Mouse (Mus musculus): Measurements from ENCODE around the gene Nrg4. TPM values are rescaled to one million over a fixed set of nuclear protein-coding genes. Genes with fewer than 3 reads are reported as not detected.

Nrg4 gene
- polyA plus RNA-seq, 1 experiment from 2014 or later = 1.0 TPM

DNA sequence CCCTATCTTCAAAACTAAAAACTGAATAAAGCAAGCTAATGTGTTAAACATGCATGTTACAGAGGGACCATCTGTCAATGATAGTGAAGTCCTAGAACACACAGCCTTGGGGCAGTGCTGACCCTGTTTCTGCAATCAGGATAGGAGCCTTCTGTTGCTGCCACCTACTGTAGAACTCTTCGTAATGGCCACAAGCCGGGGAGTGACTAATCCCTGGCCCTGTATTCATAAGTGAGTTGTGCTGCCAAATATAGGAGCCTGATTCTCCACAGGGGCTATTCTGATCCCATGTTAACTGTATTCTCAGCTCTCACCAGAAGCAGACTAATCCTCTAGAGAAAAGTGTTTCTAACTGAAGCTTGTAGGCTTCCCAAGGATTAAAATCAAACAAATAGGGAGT lies 127.3 kb downstream of the Nrg4 start:
- no peaks in the 10 kb centered on the region for H3K4me1 ChIP-seq
- ATAC-seq (ENCODE audit: borderline replicate concordance, extremely low read depth, low FRiP score, low TSS enrichment) = no peak
- no peaks in the 10 kb centered on the region for H3K27me3 ChIP-seq
- no peak overlapping the region for H3K4me2 ChIP-seq
- no peak overlapping the region for H3K4me3 ChIP-seq
- no peak overlapping the region for H3K27ac ChIP-seq
- no peak overlapping the region for H3K9ac ChIP-seq
- H3K36me3 ChIP-seq = peaks cover 10% of the 10 kb centered on the region
- no peaks in the 10 kb centered on the region for H3K9me3 ChIP-seq
- 80% methylated on average over 2 of the region's 2 CpGs for WGBS

DNA sequence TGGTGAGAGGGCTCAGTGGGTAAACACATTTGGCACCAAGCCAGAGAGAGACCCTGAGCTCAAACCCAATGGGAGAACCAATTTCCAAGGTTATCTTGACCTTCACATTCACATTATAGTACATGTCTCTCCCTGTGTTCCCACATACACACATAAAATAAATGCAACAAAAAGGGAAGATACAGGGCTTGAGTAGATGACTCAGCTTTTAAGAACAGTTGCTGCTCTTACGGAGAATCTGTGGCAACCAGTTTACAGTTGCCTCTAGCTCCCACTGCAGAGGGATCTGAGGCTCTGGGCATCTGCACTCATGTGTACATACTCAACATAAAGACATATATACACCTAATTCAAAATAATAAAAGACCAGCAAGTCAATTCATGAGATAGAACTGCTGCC lies 128.4 kb downstream of the Nrg4 start:
- Histone ChIP-seq H3K4me3 (no peak overlapping the region), H3K27ac (no peak overlapping the region), H3K9me3 (no peaks in the 10 kb centered on the region), H3K27me3 (no peaks in the 10 kb centered on the region), H3K4me2 (no peak overlapping the region), H3K9ac (no peak overlapping the region), H3K4me1 (no peaks in the 10 kb centered on the region), H3K36me3 (peaks cover 8% of the 10 kb centered on the region)
- WGBS = 90% methylated on average over 1 of the region's 1 CpGs
- no peak for ATAC-seq (ENCODE audit: borderline replicate concordance, extremely low read depth, low FRiP score, low TSS enrichment)

DNA sequence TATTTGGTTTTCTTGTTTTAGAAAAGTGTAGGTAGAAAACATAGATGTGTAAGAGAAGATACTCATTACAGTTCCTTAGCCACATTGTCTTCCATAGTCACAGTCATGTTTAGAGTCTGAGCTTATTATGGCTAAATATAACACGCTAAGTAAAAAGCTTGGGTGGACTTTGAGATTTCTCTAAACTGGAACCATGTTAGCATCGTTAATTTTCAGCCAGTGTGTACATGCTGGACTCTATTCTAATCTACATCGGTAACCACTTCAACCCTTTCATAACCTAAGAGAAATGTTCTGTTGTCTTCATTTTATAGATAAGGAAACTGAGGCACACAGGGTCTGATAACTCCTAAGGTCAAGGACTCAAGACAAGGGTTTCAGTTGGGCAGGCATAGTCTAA lies 130.8 kb downstream of the Nrg4 start:
- no peaks in the 10 kb centered on the region for H3K9me3 ChIP-seq
- no peak for ATAC-seq (ENCODE audit: borderline replicate concordance, extremely low read depth, low FRiP score, low TSS enrichment)
- H3K27me3 ChIP-seq = no peaks in the 10 kb centered on the region
- H3K9ac ChIP-seq = no peak overlapping the region
- peaks cover 5% of the 10 kb centered on the region; the same call in 1 of the 2 replicates for H3K36me3 ChIP-seq
- no peak overlapping the region for H3K4me2 ChIP-seq
- no peak overlapping the region for H3K4me3 ChIP-seq
- H3K27ac ChIP-seq = no peak overlapping the region
- H3K4me1 ChIP-seq = no peaks in the 10 kb centered on the region
- WGBS = 91% methylated on average over 3 of the region's 3 CpGs

DNA sequence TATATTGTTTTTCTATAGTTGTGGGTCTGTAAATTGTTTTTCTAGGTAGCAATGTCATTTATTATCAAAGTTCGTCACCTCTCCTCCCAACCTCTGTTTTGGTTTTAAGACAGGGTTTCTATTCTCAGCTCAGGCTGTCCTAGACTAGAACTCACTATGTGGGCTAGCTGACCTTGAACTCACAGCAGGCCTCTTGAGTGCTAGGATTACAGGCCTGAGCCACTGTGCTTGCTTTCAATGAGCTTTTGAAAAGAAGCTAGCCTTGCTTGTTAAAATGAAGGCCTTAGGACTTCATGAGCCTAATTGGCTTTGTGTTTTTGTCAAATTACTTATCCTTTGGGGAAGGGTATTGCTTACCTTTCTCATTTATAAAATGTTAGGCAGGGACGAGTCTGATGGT lies 152.4 kb downstream of the Nrg4 start:
- WGBS = 80% methylated on average over 2 of the region's 2 CpGs
- H3K4me1 ChIP-seq = no peaks in the 10 kb centered on the region
- H3K4me2 ChIP-seq = no peak overlapping the region
- H3K4me3 ChIP-seq = no peak overlapping the region
- ATAC-seq (ENCODE audit: borderline replicate concordance, extremely low read depth, low FRiP score, low TSS enrichment) = no peak
- H3K27ac ChIP-seq = no peak overlapping the region
- H3K9ac ChIP-seq = no peak overlapping the region
- no peaks in the 10 kb centered on the region for H3K9me3 ChIP-seq
- H3K36me3 ChIP-seq = no peaks in the 10 kb centered on the region
- H3K27me3 ChIP-seq = no peaks in the 10 kb centered on the region

DNA sequence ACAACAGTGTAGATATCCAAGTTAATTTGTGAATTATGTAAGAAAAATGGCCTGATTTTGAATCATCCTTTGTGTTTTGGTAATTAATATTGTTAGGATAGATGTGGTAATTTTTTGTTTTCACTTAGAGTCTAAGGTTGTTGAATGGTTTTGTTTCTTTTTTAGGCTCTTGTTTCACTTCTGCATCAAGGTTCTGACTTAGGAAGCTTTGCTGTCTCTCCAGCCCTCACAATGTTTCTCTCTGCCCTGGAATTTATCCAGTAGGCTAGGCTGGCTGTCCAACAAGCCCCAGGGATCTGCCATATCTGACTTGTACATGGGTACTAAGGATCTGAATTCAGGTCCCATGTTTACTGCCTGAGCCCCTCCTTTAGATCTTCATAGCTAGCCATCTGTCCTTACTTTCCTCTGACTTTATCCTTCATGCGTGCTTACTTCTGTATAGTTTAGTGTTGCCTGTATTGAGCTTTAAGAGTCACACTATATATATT lies 154.4 kb downstream of the Nrg4 start:
- no peaks in the 10 kb centered on the region for H3K4me1 ChIP-seq
- ATAC-seq (ENCODE audit: borderline replicate concordance, extremely low read depth, low FRiP score, low TSS enrichment) = no peak
- no peaks in the 10 kb centered on the region for H3K9me3 ChIP-seq
- H3K9ac ChIP-seq = no peak overlapping the region
- H3K4me2 ChIP-seq = no peak overlapping the region
- no peak overlapping the region for H3K27ac ChIP-seq
- no peaks in the 10 kb centered on the region for H3K27me3 ChIP-seq
- WGBS = 97% methylated on average over 1 of the region's 1 CpGs
- H3K4me3 ChIP-seq = no peak overlapping the region
- H3K36me3 ChIP-seq = no peaks in the 10 kb centered on the region

DNA sequence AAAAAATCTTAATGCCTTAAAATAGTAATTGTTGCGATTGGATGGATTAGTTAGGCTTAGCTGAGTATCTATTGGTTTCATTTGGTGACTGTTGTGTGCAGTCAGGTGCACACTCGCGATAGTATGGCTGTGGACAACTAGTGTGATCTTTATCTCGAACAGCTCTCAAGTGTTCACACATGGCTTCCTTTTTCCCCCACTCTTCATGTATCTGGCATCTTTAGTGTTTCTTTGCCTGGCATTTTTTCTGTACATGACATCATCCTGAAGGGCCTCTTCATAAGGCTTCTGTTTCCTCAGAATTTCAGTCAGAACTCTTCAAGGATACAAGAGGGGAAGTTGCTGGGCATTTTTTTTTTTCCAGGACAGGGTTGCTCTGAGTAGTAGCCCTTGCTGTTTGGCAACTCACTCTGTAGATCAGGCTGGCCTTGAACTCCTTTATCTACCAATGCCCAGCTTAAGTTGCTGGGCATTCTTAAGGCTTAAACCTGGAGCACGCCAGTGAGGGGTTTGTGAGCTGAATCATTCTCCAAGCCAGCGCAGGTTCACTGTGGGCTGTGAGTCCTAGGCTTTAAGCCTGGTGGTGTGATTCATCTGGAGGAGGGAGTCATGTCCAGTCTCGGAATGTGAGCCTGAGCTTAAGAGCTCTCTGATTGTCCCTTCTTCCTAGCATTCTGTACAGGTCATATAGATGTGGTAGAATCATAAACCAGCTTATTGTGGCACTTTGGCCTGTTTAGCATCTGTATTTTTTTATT lies 155.8 kb downstream of the Nrg4 start:
- no peaks in the 10 kb centered on the region for H3K9me3 ChIP-seq
- no peaks in the 10 kb centered on the region for H3K36me3 ChIP-seq
- no peak overlapping the region for H3K4me2 ChIP-seq
- ATAC-seq (ENCODE audit: borderline replicate concordance, extremely low read depth, low FRiP score, low TSS enrichment) = no peak
- 67% methylated on average over 7 of the region's 7 CpGs for WGBS
- H3K27ac ChIP-seq = no peak overlapping the region
- no peaks in the 10 kb centered on the region for H3K27me3 ChIP-seq
- H3K4me3 ChIP-seq = no peak overlapping the region
- H3K9ac ChIP-seq = no peak overlapping the region
- H3K4me1 ChIP-seq = no peaks in the 10 kb centered on the region

Other genes starting within 250 kb of the Nrg4 start
- gene Ube2q2, start 178.0 kb downstream of the Nrg4 start, polyA plus RNA-seq (2015; fragmentation: Nextera tagmentation; extraction: Ambion mirVana) = 35.1 and 37.4 TPM in 2 replicates
- gene Fbxo22, start 117.9 kb downstream of the Nrg4 start, polyA plus RNA-seq (2015; fragmentation: Nextera tagmentation; extraction: Ambion mirVana) = 57.2 and 64.1 TPM in 2 replicates
- 0.15 and 0.24 TPM in 2 replicates for gene Tmem266, start 69 bp upstream of the Nrg4 start, polyA plus RNA-seq (2015; fragmentation: Nextera tagmentation; extraction: Ambion mirVana)
- 205 and 209 TPM in 2 replicates for gene Etfa, start 185.4 kb upstream of the Nrg4 start, polyA plus RNA-seq (2015; fragmentation: Nextera tagmentation; extraction: Ambion mirVana)
- 0.27 TPM in 1 of 2 replicates, not detected in the other for gene Isl2, start 211.8 kb upstream of the Nrg4 start, polyA plus RNA-seq (2015; fragmentation: Nextera tagmentation; extraction: Ambion mirVana)

Data from lung, embryonic 15.5 days (tissue).